Mouse (Mus musculus) G1E (cell line): ENCODE measurements around the gene Egfl8.

Experiments used
- CTCF ChIP-seq: IDR thresholded peaks from 2 replicates; pipeline ENCODE4 v1.5.1; 2012; ENCODE audit warnings: low read depth, low read length, inconsistent platforms, mixed read lengths
- GATA2 ChIP-seq: IDR thresholded peaks from 2 replicates; pipeline ENCODE4 v1.6.1; 2012; ENCODE audit warnings: low read depth, low read length, inconsistent platforms, borderline replicate concordance
- TAL1 ChIP-seq: conservative IDR thresholded peaks from 2 replicates; pipeline ENCODE4 v1.6.1; 2012; ENCODE audit warnings: low read depth, low read length, inconsistent platforms, mixed read lengths

DNA sequence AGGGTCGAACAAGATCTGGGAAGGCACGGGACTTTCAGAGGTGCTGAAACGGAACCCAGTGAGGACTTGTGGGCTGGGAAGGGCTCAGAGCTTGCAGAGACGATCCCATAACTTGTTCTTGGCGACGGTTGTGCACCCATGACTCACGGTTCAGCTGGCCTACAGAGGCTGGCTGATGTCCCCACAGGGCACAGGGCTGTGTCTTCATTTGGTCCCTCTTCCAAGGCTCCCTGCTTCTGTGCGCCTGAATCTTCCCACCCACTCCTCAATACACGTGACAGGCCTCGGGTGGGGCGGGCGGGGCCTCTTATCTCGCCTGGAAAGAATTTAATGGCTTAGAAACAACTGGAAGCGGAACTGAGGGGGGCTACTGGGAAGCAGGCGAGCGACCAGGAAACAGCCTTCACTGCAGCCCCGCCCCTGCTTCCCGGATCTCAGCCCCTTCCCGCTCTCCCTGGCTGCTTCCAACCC lies 45.4 kb upstream of the Egfl8 start:
- TF ChIP-seq CTCF (no peak), GATA2 (no peak), TAL1 (no peak)
